7 mouse cellular contexts compared by ENCODE assay signal in genomic region chr11:94327693-94328643, GRCm38 (mm10). TPM values are rescaled to one million over a fixed set of nuclear protein-coding genes. Genes with fewer than 3 reads are reported as not detected.
DNase-seq lines count a peak whose midpoint lies in the region; ATAC-seq and TF ChIP-seq lines count a peak whose summit lies in the region.

TSS of gene Ankrd40 (plus strand) at chr11:94328001.

- peaks cover 24% of the 10 kb centered on the region for H3K4me1 ChIP-seq in embryonic facial prominence, embryonic 12.5 days
- peaks cover 16% of the 10 kb centered on the region for H3K4me1 ChIP-seq in kidney, adult 2 months (ENCODE audit: control insufficient read depth, insufficient read depth, low read length)
- peaks cover 18% of the 10 kb centered on the region for H3K4me1 ChIP-seq in limb, embryonic 12.5 days (replicated peaks)
- peaks cover 42% of the 10 kb centered on the region for H3K4me1 ChIP-seq in midbrain, embryonic 15.5 days
- no peaks in the 10 kb centered on the region for H3K4me1 ChIP-seq in spleen, adult 2 months (ENCODE audit: control insufficient read depth, insufficient read depth, insufficient read length)

- ATAC-seq in embryonic facial prominence, embryonic 12.5 days (ENCODE audit: insufficient number of reproducible peaks, insufficient read depth, low FRiP score, low TSS enrichment), result peak; percentile 75
- ATAC-seq in limb, embryonic 12.5 days (ENCODE audit: insufficient number of reproducible peaks, insufficient read depth, low FRiP score, low TSS enrichment, low read depth), result peak; percentile 85
- peak; percentile 91 for ATAC-seq in midbrain, embryonic 15.5 days (replicated peaks)

- peak; percentile 93 for DNase-seq in adrenal gland, postnatal 25 days
- DNase-seq in heart, adult 18-20 months, result peak; percentile 96 to 97
- DNase-seq in kidney, adult 2 months, result peak; percentile 97
- DNase-seq in spleen, adult 2 months (ENCODE audit: low read depth in 1 of 2, low spot score in 2 of 2), result peak; percentile 78 to 80

- H3K4me2 ChIP-seq in embryonic facial prominence, embryonic 12.5 days (replicated peaks), result peak within 1 kb of the TSS; percentile 71
- H3K4me2 ChIP-seq in limb, embryonic 12.5 days, result peak within 1 kb of the TSS; percentile 75
- peak within 1 kb of the TSS; percentile 70 for H3K4me2 ChIP-seq in midbrain, embryonic 15.5 days

- peak; percentile 60 for TF ChIP-seq POLR2A in kidney, adult 2 months (IDR thresholded peaks at IDR 0.05; ENCODE audit: low read depth, low read length)
- 0 out of 2 replicates have a peak, but pooled peaks have one; percentile 17 for TF ChIP-seq POLR2A in spleen, adult 2 months (IDR thresholded peaks at IDR 0.05; ENCODE audit: low read depth, low read length)

- no peaks in the 10 kb centered on the region for H3K27me3 ChIP-seq in embryonic facial prominence, embryonic 12.5 days
- H3K27me3 ChIP-seq in kidney, adult 2 months (replicated peaks; ENCODE audit: control insufficient read depth, insufficient read depth, low read length), result no peaks in the 10 kb centered on the region
- H3K27me3 ChIP-seq in limb, embryonic 12.5 days, result no peaks in the 10 kb centered on the region
- no peaks in the 10 kb centered on the region for H3K27me3 ChIP-seq in midbrain, embryonic 15.5 days (replicated peaks)
- no peaks in the 10 kb centered on the region for H3K27me3 ChIP-seq in spleen, adult 2 months (ENCODE audit: control insufficient read depth, insufficient read depth, low read length)

- TF ChIP-seq CTCF in kidney, adult 2 months (conservative IDR thresholded peaks at IDR 0.05; ENCODE audit: insufficient read depth, insufficient read length, low read depth, low read length), result no peak
- TF ChIP-seq CTCF in spleen, adult 2 months (IDR thresholded peaks at IDR 0.05; ENCODE audit: extremely low read depth, insufficient read depth, insufficient read length, insufficient replicate concordance), result no peak

- H3K9me3 ChIP-seq in embryonic facial prominence, embryonic 12.5 days, result no peaks in the 10 kb centered on the region
- H3K9me3 ChIP-seq in limb, embryonic 12.5 days, result no peaks in the 10 kb centered on the region
- H3K9me3 ChIP-seq in midbrain, embryonic 15.5 days, result no peaks in the 10 kb centered on the region

- under 1% methylated on average over 68 of the region's 78 CpGs for WGBS in embryonic facial prominence, embryonic 12.5 days
- WGBS in kidney, adult 2 months, result 1% methylated on average over 71 of the region's 78 CpGs
- 1% methylated on average over 65 of the region's 78 CpGs for WGBS in limb, embryonic 12.5 days
- under 1% methylated on average over 74 of the region's 78 CpGs for WGBS in midbrain, embryonic 15.5 days
- WGBS in spleen, adult 2 months, result under 1% methylated on average over 77 of the region's 78 CpGs

- peak within 1 kb of the TSS; percentile 68 for H3K4me3 ChIP-seq in embryonic facial prominence, embryonic 12.5 days
- peak within 1 kb of the TSS; percentile 69 for H3K4me3 ChIP-seq in kidney, adult 2 months (ENCODE audit: insufficient read depth, low read depth, low read length)
- peak within 1 kb of the TSS; percentile 74 for H3K4me3 ChIP-seq in limb, embryonic 12.5 days (replicated peaks)
- H3K4me3 ChIP-seq in midbrain, embryonic 15.5 days, result peak within 1 kb of the TSS; percentile 63
- H3K4me3 ChIP-seq in spleen, adult 2 months (ENCODE audit: extremely low read depth, insufficient read depth, insufficient read length), result peak within 1 kb of the TSS; percentile 84

- H3K36me3 ChIP-seq in embryonic facial prominence, embryonic 12.5 days, result no peaks in the 10 kb centered on the region
- H3K36me3 ChIP-seq in kidney, adult 2 months (ENCODE audit: control insufficient read depth, insufficient read depth, low read length), result no peaks in the 10 kb centered on the region
- no peaks in the 10 kb centered on the region for H3K36me3 ChIP-seq in limb, embryonic 12.5 days
- H3K36me3 ChIP-seq in midbrain, embryonic 15.5 days (replicated peaks), result no peaks in the 10 kb centered on the region
- H3K36me3 ChIP-seq in spleen, adult 2 months (ENCODE audit: control insufficient read depth, insufficient read depth, low read length), result no peaks in the 10 kb centered on the region

- H3K27ac ChIP-seq in embryonic facial prominence, embryonic 12.5 days, result peak within 1 kb of the TSS; percentile 99
- H3K27ac ChIP-seq in kidney, adult 2 months (ENCODE audit: insufficient read depth, low read depth, low read length), result peak within 1 kb of the TSS; percentile 97
- H3K27ac ChIP-seq in limb, embryonic 12.5 days, result peak within 1 kb of the TSS; percentile 97
- peak within 1 kb of the TSS; percentile 95 for H3K27ac ChIP-seq in midbrain, embryonic 15.5 days
- peak within 1 kb of the TSS; percentile 90 for H3K27ac ChIP-seq in spleen, adult 2 months (ENCODE audit: insufficient read depth, low read length)

- H3K9ac ChIP-seq in embryonic facial prominence, embryonic 12.5 days, result peak within 1 kb of the TSS; percentile 96
- H3K9ac ChIP-seq in limb, embryonic 12.5 days (replicated peaks), result peak within 1 kb of the TSS; percentile 89
- H3K9ac ChIP-seq in midbrain, embryonic 15.5 days, result peak within 1 kb of the TSS; percentile 82

RNA-seq across cellular contexts. Expression of gene Ankrd40, which starts in this region (rescaled TPM):
- 154 and 158 TPM in 2 replicates for total RNA-seq in adrenal gland, postnatal 25 days (2021)
- 25.5 and 35.8 TPM in 2 replicates for polyA plus RNA-seq in embryonic facial prominence, embryonic 12.5 days (2016; fragmentation: Nextera tagmentation; extraction: Ambion mirVana)
- total RNA-seq in heart, adult 18-20 months (2021), result 100 to 1,000 TPM; 274 to 280 TPM
- polyA plus RNA-seq in kidney, adult 2 months (2012; rRNA removed), result 124 and 139 TPM in 2 replicates
- 23.9 and 35.0 TPM in 2 replicates for polyA plus RNA-seq in limb, embryonic 12.5 days (2016; fragmentation: Nextera tagmentation; extraction: Ambion mirVana)
- polyA plus RNA-seq in midbrain, embryonic 15.5 days (2015; fragmentation: Nextera tagmentation; extraction: Ambion mirVana), result 16.7 and 18.4 TPM in 2 replicates
- polyA plus RNA-seq in spleen, adult 2 months (2012; rRNA removed), result 50.7 and 65.5 TPM in 2 replicates

Comparison
In these comparisons a context has a peak if more than half of its experiments do, and no peak if none do; other contexts are left out.
1. Peak in every context shown above with its lines: DNase-seq, ATAC-seq, H3K4me3 ChIP-seq and H3K27ac ChIP-seq.